Mouse (Mus musculus) olfactory bulb, adult 2 months (tissue): Measurements from ENCODE around the gene Fnip2.

Experiments used
- CTCF ChIP-seq: fragments of 200-500 bp; IDR thresholded peaks from 2 replicates; pipeline ENCODE4 v1.5.1; 2012; ENCODE audit warnings: low read depth, mild to moderate bottlenecking, low read length, moderate library complexity; ENCODE audit not compliant: insufficient read depth
- POLR2A ChIP-seq: fragments of 200-500 bp; IDR thresholded peaks from 2 replicates; pipeline ENCODE4 v1.6.1; 2012; ENCODE audit warnings: mild to moderate bottlenecking, low read depth, low read length, moderate library complexity; ENCODE audit not compliant: insufficient read depth

- TF ChIP-seq POLR2A (no peak), CTCF (no peak)
Observed at GRCm38 (mm10) chr3:79415929-79416328, 151.7 kb downstream of the Fnip2 start.
